Mouse (Mus musculus) gastrocnemius, adult 2 months (tissue): ENCODE results near the gene A930004D18Rik. TPM values are rescaled to one million over a fixed set of nuclear protein-coding genes. Genes with fewer than 3 reads are reported as not detected.

Experiments used
- DNase-seq: peaks from one replicate; pipeline ENCODE4 v3.0.0; 2022
- H3K27ac ChIP-seq: fragments of 200-600 bp; 2 replicates; pipeline ENCODE4 v1.8.1; 2022; ENCODE audit warnings: mild to moderate bottlenecking
- H3K4me3 ChIP-seq: fragments of 200-600 bp; 2 replicates; pipeline ENCODE4 v1.8.1; 2022; ENCODE audit warnings: mild to moderate bottlenecking, moderate library complexity
- CTCF ChIP-seq: fragments of 200-600 bp; IDR thresholded peaks from 2 replicates; pipeline ENCODE4 v1.8.1; 2022; ENCODE audit warnings: antibody characterized with exemption, mild to moderate bottlenecking, moderate library complexity
- intact Hi-C: fragments of 180-260 bp; cut with DNase I; formaldehyde crosslinking; loops from one replicate; pipeline ENCODE4 v1.15.1; 2025
- microRNA-seq: library from miRNA; unstranded; fragments of <30 nt; microRNA quantifications from one replicate; pipeline ENCODE4 v1.2.0, GENCODE M21; 2021
- total RNA-seq, 2 experiments: library from RNA; stranded (reverse); gene quantifications; 2 replicates each; pipeline ENCODE4 v1.2.3; 2021

Gene A930004D18Rik
- total RNA-seq, 2 experiments from 2014 or later: 0.20 to 0.59 TPM

GRCm38 (mm10) chr2:17975601-17976327, 61.8 kb downstream of the A930004D18Rik start:
- no peak overlapping the region for H3K27ac ChIP-seq
- intact Hi-C loops: no loop called here
- H3K4me3 ChIP-seq: no peak overlapping the region
- DNase-seq: no peak
- TF ChIP-seq CTCF: no peak

Small RNA genes lying within 50 kb of the gene (microRNA-seq; reads per million reads assigned to microRNA genes)
- gene Mir7655: not detected

Other genes with a start within 250 kb of the A930004D18Rik start
- not detected for gene H2al2a, start 40.8 kb downstream of the A930004D18Rik start, total RNA-seq
- gene Skida1, start 11.3 kb upstream of the A930004D18Rik start, total RNA-seq: under 1 TPM; 0.14 to 0.46 TPM
- gene Mllt10, start 17.5 kb upstream of the A930004D18Rik start, total RNA-seq: 10 to 100 TPM; 24.0 to 24.1 TPM